14 mouse cellular contexts compared by ENCODE assay signal in genomic region chr5:142486654-142487053, GRCm38 (mm10). TPM values are rescaled to one million over a fixed set of nuclear protein-coding genes. Genes with fewer than 3 reads are reported as not detected.
"Had no signal": no experiment of that assay in that cellular context is flagged by ENCODE, and none has a peak within 500 bp of the region (broad histone marks: within the 10 kb centered on the region; RNA-seq: fewer than 3 reads in every experiment).

No protein-coding gene starts in this region.

- H3K4me3 ChIP-seq: limb, embryonic 12.5 days; liver, embryonic 15.5 days; neural tube, embryonic 15.5 days had no signal

- ATAC-seq: inflammation-experienced regulatory T-cells, adult 6 months; intestine, postnatal 0 days had no signal

- H3K27ac ChIP-seq: kidney, postnatal 0 days; limb, embryonic 12.5 days; liver, embryonic 15.5 days; neural tube, embryonic 15.5 days had no signal

- H3K4me1 ChIP-seq: liver, embryonic 15.5 days; neural tube, embryonic 15.5 days had no signal

- H3K9ac ChIP-seq: limb, embryonic 12.5 days; liver, embryonic 15.5 days; neural tube, embryonic 15.5 days had no signal

- H3K36me3 ChIP-seq: limb, embryonic 12.5 days; liver, embryonic 15.5 days had no signal

- DNase-seq: kidney, adult 8-10 months; kidney, postnatal 36 days; layer of hippocampus, adult 9-11 months; layer of hippocampus, postnatal 36 days; lung, adult 2 months; thymus, adult 2 months; thymus, postnatal 25 days had no signal

- H3K9me3 ChIP-seq: limb, embryonic 12.5 days; liver, embryonic 15.5 days; neural tube, embryonic 15.5 days had no signal

- H3K27me3 ChIP-seq: limb, embryonic 12.5 days; liver, embryonic 15.5 days; neural tube, embryonic 15.5 days had no signal

- H3K4me2 ChIP-seq: limb, embryonic 12.5 days; liver, embryonic 15.5 days; neural tube, embryonic 15.5 days had no signal

RNA-seq across cellular contexts. Expression of gene Papolb, which starts 43.2 kb away (rescaled TPM):
- polyA plus RNA-seq: inflammation-experienced regulatory T-cells, adult 6 months; intestine, postnatal 0 days; liver, adult 2 months; liver, embryonic 15.5 days had no signal
